Mouse (Mus musculus): ENCODE measurements at regions not wholly inside any gene's neighbourhood (a gene's known extent, or its start where the extent isn't known, plus 50 kb on each side); places are given as distances from the start of the nearest gene placed in this dataset.

- Histone ChIP-seq H3K4me3 (ENCODE audit: insufficient read depth, low read length) (no peak overlapping the region), H3K27ac (ENCODE audit: insufficient read depth, low read length) (no peak overlapping the region), H3K4me1 (ENCODE audit: control insufficient read depth, insufficient read depth, low read length) (no peaks in the 10 kb centered on the region)
- TF ChIP-seq CTCF (IDR thresholded peaks at IDR 0.05; ENCODE audit: extremely low read depth, insufficient read depth, low read length) (no peak), POLR2A (IDR thresholded peaks at IDR 0.05; ENCODE audit: extremely low read depth, insufficient read depth, low read length) (no peak)
Measured at GRCm38 (mm10) chr16:7555911-7556310, 869.0 kb downstream of the Tmem114 start.

- TF ChIP-seq POLR2A (IDR thresholded peaks at IDR 0.05; ENCODE audit: extremely low read depth, insufficient read depth, low read length) (no peak), CTCF (IDR thresholded peaks at IDR 0.05; ENCODE audit: extremely low read depth, insufficient read depth, low read length) (no peak)
- no peaks in the 10 kb centered on the region for H3K4me1 ChIP-seq (ENCODE audit: control insufficient read depth, insufficient read depth, low read length)
- no peak overlapping the region for H3K4me3 ChIP-seq (ENCODE audit: insufficient read depth, low read length)
- H3K27ac ChIP-seq (ENCODE audit: insufficient read depth, low read length), result no peak overlapping the region
Measured at GRCm38 (mm10) chr16:7549568-7549967, 875.4 kb downstream of the Tmem114 start.

- TF ChIP-seq CTCF (IDR thresholded peaks at IDR 0.05; ENCODE audit: extremely low read depth, insufficient read depth, low read length), result no peak
- TF ChIP-seq POLR2A (IDR thresholded peaks at IDR 0.05; ENCODE audit: extremely low read depth, insufficient read depth, low read length), result no peak
- no peak overlapping the region for H3K27ac ChIP-seq (ENCODE audit: insufficient read depth, low read length)
- no peaks in the 10 kb centered on the region for H3K4me1 ChIP-seq (ENCODE audit: control insufficient read depth, insufficient read depth, low read length)
- no peak overlapping the region for H3K4me3 ChIP-seq (ENCODE audit: insufficient read depth, low read length)
Measured at GRCm38 (mm10) chr16:7544067-7544466, 880.9 kb downstream of the Tmem114 start.

GRCm38 (mm10) chr16:7529811-7530210 lies 895.1 kb downstream of the Tmem114 start:
- Histone ChIP-seq H3K27ac (ENCODE audit: insufficient read depth, low read length) (no peak overlapping the region), H3K4me3 (ENCODE audit: insufficient read depth, low read length) (no peak overlapping the region), H3K4me1 (ENCODE audit: control insufficient read depth, insufficient read depth, low read length) (no peaks in the 10 kb centered on the region)
- no peak for TF ChIP-seq POLR2A (IDR thresholded peaks at IDR 0.05; ENCODE audit: extremely low read depth, insufficient read depth, low read length)
- no peak for TF ChIP-seq CTCF (IDR thresholded peaks at IDR 0.05; ENCODE audit: extremely low read depth, insufficient read depth, low read length)

DNA sequence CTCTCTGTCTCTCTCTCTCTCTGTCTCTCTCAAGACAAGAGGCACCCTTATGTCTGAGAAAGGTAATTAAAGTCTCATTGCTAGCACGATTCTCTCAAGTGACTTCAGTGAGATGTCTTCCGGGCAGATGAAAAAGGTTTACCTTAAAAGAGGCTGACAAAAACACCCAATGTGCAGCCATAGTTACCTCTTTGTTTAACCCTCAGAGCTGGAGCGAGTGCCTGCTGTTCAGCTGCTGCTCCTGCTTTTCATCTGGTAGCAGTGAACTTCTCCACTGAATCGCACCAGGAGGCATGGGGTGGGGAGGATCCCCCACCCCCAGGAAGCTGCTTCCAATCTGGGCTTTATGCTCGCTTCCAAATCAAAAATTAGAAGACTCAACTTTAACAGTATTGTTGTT lies 896.0 kb downstream of the Tmem114 start:
- Histone ChIP-seq H3K27ac (ENCODE audit: insufficient read depth, low read length) (no peak overlapping the region), H3K4me1 (ENCODE audit: control insufficient read depth, insufficient read depth, low read length) (no peaks in the 10 kb centered on the region), H3K4me3 (ENCODE audit: insufficient read depth, low read length) (no peak overlapping the region)
- TF ChIP-seq POLR2A (IDR thresholded peaks at IDR 0.05; ENCODE audit: extremely low read depth, insufficient read depth, low read length) (no peak), CTCF (IDR thresholded peaks at IDR 0.05; ENCODE audit: extremely low read depth, insufficient read depth, low read length) (no peak)

- H3K4me3 ChIP-seq (ENCODE audit: insufficient read depth, low read length), result no peak overlapping the region
- TF ChIP-seq POLR2A (IDR thresholded peaks at IDR 0.05; ENCODE audit: extremely low read depth, insufficient read depth, low read length) (no peak), CTCF (IDR thresholded peaks at IDR 0.05; ENCODE audit: extremely low read depth, insufficient read depth, low read length) (no peak)
- H3K4me1 ChIP-seq (ENCODE audit: control insufficient read depth, insufficient read depth, low read length), result no peaks in the 10 kb centered on the region
- no peak overlapping the region for H3K27ac ChIP-seq (ENCODE audit: insufficient read depth, low read length)
Measured at GRCm38 (mm10) chr16:7527923-7528776, 896.8 kb downstream of the Tmem114 start.

GRCm38 (mm10) chr16:7518711-7519110 lies 906.2 kb downstream of the Tmem114 start:
- no peaks in the 10 kb centered on the region; the same call in 1 of the 2 replicates for H3K4me1 ChIP-seq (ENCODE audit: control insufficient read depth, insufficient read depth, low read length)
- no peak overlapping the region for H3K27ac ChIP-seq (ENCODE audit: insufficient read depth, low read length)
- no peak overlapping the region for H3K4me3 ChIP-seq (ENCODE audit: insufficient read depth, low read length)
- TF ChIP-seq POLR2A (IDR thresholded peaks at IDR 0.05; ENCODE audit: extremely low read depth, insufficient read depth, low read length) (no peak), CTCF (IDR thresholded peaks at IDR 0.05; ENCODE audit: extremely low read depth, insufficient read depth, low read length) (no peak)
